Mouse (Mus musculus) layer of hippocampus, postnatal 10 days (tissue): ENCODE data around the gene Cdh6. TPM values are rescaled to one million over a fixed set of nuclear protein-coding genes. Genes with fewer than 3 reads are reported as not detected.

Source experiments
- DNase-seq, 2 experiments: peaks; one replicate each; pipeline ENCODE4 v3.0.0; 2021; ENCODE audit warnings: low spot score in 2 of 2
- total RNA-seq, 2 experiments: library from RNA; stranded (reverse); gene quantifications; 2 replicates each; pipeline ENCODE4 v1.2.3; 2021

Gene Cdh6
- total RNA-seq, 2 experiments from 2014 or later: 12.2 to 13.6 TPM

GRCm38 (mm10) chr15:13165094-13165885, 8.2 kb downstream of the Cdh6 start:
- DNase-seq: no peak

- DNase-seq: no peak
Observed at GRCm38 (mm10) chr15:13155820-13156219, 17.7 kb downstream of the Cdh6 start.

DNA sequence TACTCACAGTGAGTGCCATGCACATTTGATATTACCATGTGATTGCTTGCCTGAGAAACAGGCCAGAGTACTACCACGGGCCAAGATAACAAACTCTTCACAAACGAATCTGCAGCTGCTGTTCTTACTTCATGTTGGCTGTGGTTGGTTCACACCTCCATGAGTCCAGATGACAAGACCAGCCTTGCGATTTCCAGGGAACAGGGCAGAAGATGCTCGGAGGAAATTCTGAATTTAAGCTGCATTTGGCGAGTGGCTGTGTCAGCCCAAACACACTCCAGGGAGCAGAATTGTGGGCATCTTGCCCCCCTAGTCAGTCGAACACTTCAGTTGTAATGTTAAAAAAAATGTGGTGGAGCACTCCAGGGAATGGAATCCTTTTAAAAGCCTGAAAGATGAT, 18.1 kb downstream of the Cdh6 start:
- no peak for DNase-seq

DNA sequence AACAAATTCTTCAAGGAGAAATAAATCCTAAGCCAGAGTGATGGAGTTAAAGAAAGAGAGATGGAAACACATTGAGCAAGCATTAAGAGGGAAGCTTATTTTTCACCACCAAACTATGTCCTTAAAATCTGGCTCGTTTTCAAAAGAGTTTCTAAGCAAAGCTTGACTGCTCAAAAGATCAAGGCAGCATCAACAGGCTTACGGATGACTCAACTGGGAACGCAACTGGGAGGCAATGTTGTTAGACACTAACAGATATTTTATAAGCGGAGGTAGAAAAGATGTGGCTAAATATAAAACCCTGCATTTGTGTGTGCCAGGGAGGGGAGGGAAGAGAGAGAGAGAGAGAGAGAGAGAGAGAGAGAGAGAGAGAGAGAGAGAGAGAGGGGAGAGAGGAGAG, 31.5 kb downstream of the Cdh6 start:
- DNase-seq: no peak

- no peak for DNase-seq
Observed at GRCm38 (mm10) chr15:13139662-13140061, 33.8 kb downstream of the Cdh6 start.

DNA sequence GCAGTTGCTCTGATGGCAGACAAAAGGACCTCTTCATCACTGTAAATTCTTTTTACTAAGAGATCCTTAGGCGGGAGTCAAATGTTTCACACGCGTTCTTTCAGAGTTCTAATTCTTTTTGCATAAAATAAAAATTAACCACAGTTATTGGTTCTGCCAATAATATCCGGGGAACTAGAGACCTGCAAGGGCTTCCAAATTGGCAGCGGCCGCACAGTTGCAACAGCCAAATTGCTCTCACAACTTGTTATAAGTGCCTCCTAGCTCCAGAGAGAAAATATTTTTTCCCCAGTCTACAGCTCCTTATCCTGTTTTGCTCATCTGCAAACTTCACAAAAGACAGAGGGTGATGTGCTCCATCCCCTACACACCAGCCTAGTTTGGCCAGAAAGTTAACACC, 36.3 kb downstream of the Cdh6 start:
- DNase-seq: peak; percentile 23 to 34

GRCm38 (mm10) chr15:13134086-13134485, 39.4 kb downstream of the Cdh6 start:
- no peak for DNase-seq

DNA sequence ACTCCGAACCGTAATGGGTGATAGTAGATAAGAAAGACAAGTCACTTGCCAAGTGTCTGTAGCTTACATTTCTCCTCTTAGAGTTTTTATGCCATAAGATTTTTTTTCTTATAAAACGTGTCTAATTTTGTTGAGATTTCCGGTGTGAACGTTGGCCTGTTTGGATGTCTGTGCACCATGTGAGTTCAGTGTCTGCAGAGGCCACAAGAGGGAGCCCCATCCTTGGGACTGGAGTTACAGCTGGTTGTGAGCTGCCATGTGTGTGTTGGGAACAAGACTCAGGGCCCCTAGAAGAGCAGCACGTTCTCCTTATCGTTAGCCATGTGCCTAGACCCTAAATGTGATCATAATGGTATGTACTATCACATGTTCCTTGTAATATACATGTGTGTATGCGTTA, 40.1 kb downstream of the Cdh6 start:
- DNase-seq: no peak

- DNase-seq: no peak
Observed at GRCm38 (mm10) chr15:13132493-13132892, 41.0 kb downstream of the Cdh6 start.

GRCm38 (mm10) chr15:13130246-13130645, 43.2 kb downstream of the Cdh6 start:
- no peak for DNase-seq

DNA sequence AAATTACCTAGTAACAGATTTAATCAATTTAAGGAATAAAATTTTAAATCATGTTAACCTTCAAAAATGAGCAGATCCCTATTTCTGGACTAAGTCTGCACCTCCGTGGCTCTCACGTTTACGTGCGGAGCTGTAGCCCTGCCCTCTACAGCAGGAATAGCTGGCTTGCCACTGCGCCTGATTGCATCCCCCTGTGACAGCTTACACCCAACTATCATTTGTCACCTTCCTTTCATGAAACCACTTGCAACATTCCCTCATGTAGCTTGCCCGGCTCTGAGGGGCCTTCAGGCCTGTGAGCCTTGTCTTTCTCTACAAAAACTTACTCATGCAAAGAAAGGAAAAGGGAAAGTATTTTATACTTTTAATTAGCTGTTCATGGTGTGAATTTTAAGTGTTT, 73.1 kb downstream of the Cdh6 start:
- DNase-seq: no peak

DNA sequence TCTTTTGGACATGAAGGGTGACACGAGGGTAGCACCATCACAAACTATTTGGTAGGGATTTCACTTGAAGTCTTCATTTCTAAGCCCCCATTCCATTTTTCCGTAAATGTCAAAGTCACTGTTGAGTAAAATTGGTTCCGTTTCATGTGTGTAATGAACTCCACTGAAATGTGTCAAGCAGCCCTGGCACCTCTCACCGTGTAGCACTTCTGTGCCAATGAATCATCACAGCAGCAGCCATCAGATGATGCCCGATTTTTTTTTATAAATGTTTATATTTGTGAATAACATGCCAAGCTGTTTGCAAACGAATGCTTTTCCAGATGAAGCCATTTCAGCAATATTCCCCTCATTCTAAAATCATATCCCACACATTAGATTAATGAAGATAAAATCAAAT, 75.6 kb downstream of the Cdh6 start:
- DNase-seq: no peak

DNA sequence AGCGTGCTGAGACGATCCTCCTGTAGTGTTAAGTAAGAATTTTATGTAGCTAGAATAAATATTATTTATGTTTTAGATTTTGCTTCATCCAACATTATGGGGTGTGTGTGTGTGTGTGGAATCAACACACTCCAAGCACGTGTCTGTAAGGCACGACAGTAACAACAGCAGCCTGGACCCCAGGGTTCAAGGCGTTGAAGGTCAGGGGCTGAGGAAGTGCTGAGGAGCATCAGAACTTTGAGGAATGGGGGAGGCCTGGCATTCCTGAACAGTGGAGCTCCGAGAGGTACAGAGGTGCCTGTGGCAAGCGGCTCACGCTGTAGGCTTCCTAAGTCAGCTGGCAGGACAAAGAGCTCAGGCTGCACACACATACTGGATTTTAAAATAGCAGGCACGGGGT, 78.1 kb downstream of the Cdh6 start:
- no peak for DNase-seq

GRCm38 (mm10) chr15:13094881-13095256, 78.6 kb downstream of the Cdh6 start:
- DNase-seq: no peak

DNA sequence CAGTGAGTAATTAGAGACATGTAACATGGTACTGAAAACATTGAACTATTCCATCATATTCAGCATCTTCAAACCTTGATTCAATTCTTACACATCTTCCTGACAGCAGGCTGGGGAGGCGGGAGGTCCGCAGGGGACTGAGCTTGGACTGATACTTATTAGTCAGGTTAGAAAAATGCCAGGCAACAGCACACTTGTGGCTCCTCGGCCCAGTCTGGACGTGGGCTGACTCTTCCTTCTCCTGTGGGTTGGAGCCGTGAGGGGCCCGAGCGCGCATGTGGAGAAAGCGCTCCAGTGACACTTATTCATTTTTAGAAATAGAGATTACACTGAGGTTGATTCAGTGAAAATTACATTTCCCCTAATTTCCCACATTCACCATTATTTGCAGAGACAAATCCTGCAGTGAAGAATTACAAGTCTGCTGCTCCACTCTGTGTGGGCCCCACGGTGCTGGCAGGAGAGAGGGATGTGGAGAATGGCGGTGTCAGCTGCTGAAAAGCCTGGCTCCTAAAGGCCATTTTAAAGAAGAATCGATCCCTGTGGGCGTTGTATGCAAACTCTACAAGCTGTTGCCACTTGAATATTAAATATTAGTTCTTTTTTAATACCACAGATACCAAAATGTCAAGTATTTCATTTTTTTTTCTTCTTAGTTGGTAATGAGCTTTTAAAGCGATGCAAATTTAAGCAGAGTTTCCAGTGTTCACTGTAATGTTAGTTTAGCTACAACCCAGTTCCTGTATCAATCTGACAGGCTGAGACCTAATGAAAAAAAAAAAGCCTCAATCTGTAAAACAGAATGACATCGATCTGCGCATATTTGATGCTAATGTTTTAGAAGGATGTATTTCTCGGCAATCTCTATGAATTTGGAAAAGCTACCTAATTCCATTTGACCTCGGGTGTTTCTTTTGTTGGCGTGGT, 79.3 kb downstream of the Cdh6 start:
- no peak for DNase-seq

- no peak for DNase-seq
Observed at GRCm38 (mm10) chr15:13092064-13092463, 81.4 kb downstream of the Cdh6 start.

DNA sequence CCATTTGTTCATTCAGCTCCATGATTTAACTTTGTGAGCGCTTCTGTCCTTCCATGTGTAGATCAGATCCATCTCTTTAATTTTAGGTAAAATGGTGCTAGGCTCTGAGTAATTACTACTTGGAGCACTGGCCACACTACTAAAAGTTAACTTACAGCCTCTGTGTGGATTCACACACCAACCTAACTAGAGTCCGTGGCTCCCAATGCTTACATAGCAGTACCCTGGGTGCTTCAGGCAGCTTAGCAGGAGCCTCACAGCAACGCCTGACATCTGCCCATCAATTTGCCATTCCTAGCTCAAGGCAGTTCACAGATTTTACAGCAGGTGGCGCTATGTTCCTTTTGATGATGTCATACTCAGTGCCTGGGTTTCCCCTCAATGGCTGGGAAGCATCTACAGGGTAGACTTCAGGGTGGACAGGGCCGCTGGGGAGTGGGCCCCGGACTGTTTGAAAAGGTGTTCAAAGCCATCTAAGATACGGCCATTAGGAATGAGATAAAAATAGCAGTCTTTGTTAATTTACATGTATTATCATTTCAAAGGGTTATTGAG, 84.9 kb downstream of the Cdh6 start:
- peak; percentile 81 for DNase-seq

DNA sequence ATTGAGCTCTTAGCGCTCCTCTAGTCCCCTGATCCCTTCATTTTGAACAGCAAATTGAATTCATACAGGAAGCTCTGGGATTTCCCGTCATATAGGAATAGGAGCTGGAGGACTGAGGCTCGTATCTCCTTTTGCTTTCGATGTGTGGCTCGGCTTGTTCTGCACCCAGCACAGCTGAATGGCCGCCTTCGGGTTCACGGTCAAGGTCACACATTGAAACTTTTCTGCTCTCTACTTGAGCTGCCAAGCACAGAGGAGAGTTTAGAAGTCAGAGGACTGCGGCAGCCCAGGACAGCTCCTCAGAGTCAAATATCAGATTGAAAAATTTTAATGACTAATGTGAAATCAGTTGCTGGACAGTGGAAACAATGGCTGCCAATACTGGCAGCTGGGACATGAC, 88.7 kb downstream of the Cdh6 start:
- DNase-seq: no peak

GRCm38 (mm10) chr15:13076908-13077669, 96.4 kb downstream of the Cdh6 start:
- DNase-seq: no peak

DNA sequence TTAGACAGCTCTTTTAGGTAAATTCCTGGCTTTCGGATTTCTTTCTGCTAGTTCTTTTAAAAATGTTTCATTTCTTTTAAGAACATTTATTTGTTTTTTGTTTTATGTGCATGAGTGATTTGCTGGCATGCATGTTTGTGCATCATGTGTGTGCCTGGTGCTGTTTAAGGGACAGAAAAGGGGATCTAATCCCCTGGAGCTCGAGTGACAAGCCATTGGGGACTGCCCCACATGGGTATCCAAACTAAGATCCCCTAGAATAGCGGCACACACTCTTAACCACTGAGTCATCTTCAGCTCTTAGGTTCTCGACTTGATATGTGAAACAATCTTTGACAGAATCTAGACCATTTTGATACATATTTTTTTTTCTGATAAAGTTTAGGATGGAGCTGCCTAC, 99.4 kb downstream of the Cdh6 start:
- DNase-seq: no peak

GRCm38 (mm10) chr15:13068213-13068516, 105.3 kb downstream of the Cdh6 start:
- no peak for DNase-seq
